Mouse (Mus musculus): Measurements from ENCODE around the gene Krt75.

DNA sequence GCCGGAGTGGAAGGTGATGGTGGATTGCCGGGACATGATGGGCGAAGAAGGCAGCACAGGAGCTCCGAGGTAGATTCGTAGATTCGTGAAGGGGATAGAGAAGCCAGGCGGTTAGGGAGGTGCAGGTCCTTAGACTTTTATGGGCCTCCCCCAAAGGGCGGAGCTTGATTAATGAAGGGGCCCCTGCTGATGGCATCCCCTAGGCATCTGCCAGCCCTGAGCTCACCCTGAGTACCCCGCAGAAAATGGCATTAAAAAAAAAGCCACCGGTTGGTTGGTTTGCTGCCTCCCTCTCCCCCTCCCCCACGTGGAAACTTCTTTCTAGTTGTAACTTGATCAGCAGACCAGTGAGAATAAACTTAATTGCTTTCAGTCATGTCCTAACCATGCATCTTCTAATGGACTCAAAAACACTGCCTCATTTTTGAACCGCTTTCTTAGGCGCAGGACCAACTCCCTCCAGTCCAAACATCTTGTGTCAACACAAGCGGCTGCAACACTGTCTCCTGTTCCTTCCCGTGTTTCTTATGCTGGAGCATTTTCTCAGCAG is at the start of gene Krt75:
- TF ChIP-seq MAX (IDR thresholded peaks at IDR 0.05) (no peak), CTCF (IDR thresholded peaks at IDR 0.05; ENCODE audit: control insufficient read depth, insufficient read depth, insufficient read length) (no peak), USF1 (IDR thresholded peaks at IDR 0.05; ENCODE audit: low read depth) (no peak), MYOG (IDR thresholded peaks at IDR 0.05; ENCODE audit: control insufficient read depth, extremely low read depth, insufficient read length) (no peak), CEBPB (IDR thresholded peaks at IDR 0.05; ENCODE audit: low read depth) (no peak), FOSL1 (IDR thresholded peaks at IDR 0.05; ENCODE audit: insufficient read depth, low read length, poor library complexity, severe bottlenecking) (no peak), MYOD1 (IDR thresholded peaks at IDR 0.05; ENCODE audit: control insufficient read depth, insufficient read length, low read depth) (no peak)
